Mouse (Mus musculus) layer of hippocampus, postnatal 36 days (tissue): ENCODE results near the gene Rpp30. TPM values are rescaled to one million over a fixed set of nuclear protein-coding genes. Genes with fewer than 3 reads are reported as not detected.
A peak's percentile ranks its signal among the peaks of the same experiment; 100 is the strongest.

Source experiments
- DNase-seq, 2 experiments: peaks; one replicate each; pipeline ENCODE4 v3.0.0; 2022
- total RNA-seq, 2 experiments: library from RNA; stranded (reverse); gene quantifications; 2 replicates each; pipeline ENCODE4 v1.2.3; 2021

The Rpp30 gene
- total RNA-seq, 2 experiments from 2014 or later, result 15.9 to 20.1 TPM

- no peak for DNase-seq
Measured at GRCm38 (mm10) chr19:36129213-36129612, 45.7 kb downstream of the Rpp30 start.

- no peak for DNase-seq
Measured at GRCm38 (mm10) chr19:36129643-36130042, 46.1 kb downstream of the Rpp30 start.

GRCm38 (mm10) chr19:36130181-36130580 lies 46.7 kb downstream of the Rpp30 start:
- no peak for DNase-seq

GRCm38 (mm10) chr19:36131990-36132389 lies 48.5 kb downstream of the Rpp30 start:
- no peak for DNase-seq

- no peak for DNase-seq
Measured at GRCm38 (mm10) chr19:36133064-36133463, 49.5 kb downstream of the Rpp30 start.

- no peak for DNase-seq
Measured at GRCm38 (mm10) chr19:36133731-36134130, 50.2 kb downstream of the Rpp30 start.

GRCm38 (mm10) chr19:36143571-36143970 lies 60.1 kb downstream of the Rpp30 start:
- DNase-seq, result no peak

GRCm38 (mm10) chr19:36148578-36148977 lies 65.1 kb downstream of the Rpp30 start:
- no peak for DNase-seq

- peak; percentile 13 to 19 for DNase-seq
Measured at GRCm38 (mm10) chr19:36150241-36151007, 66.9 kb downstream of the Rpp30 start.

Other genes starting within 250 kb of the Rpp30 start
- 1 to 10 TPM; 8.3 to 8.5 TPM for gene Htr7, start 26.2 kb upstream of the Rpp30 start, total RNA-seq
- gene Ankrd1, start 36.4 kb downstream of the Rpp30 start, total RNA-seq, result not detected